Mouse (Mus musculus): Measurements from ENCODE around the gene 0610037L13Rik.

0610037L13Rik gene

GRCm38 (mm10) chr4:107889731-107890432, at the start of gene 0610037L13Rik:
Gene 0610037L13Rik (plus strand): TSS chr4:107889813.
- peak; percentile 95 for DNase-seq (ENCODE audit: low read depth, low spot score)

- DNase-seq (ENCODE audit: low read depth, low spot score): no peak
These were observed 45.9 kb upstream of the 0610037L13Rik start for GRCm38 (mm10) chr4:107843687-107844086.

GRCm38 (mm10) chr4:107844971-107845370, 44.6 kb upstream of the 0610037L13Rik start:
- peak; percentile 66 for DNase-seq (ENCODE audit: low read depth, low spot score)

DNA sequence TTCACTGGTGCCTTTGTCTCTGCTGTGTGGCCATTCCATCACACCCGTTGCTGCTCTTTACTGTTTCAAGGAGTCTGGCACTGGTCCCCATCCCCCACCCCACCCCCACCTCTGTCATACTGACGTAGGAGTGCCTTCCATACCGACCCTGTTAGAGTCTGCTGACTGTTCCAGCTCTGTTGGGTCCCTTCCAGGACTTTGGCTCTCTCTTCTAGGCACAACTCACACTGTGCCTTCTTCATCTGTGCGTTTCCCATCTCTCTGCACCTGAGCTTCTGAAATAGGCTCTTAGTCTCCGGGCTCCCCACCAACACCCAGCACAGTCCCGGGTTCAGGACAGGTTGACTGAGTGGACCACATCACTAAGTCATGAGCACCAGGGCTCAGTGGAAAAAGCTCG, 42.8 kb upstream of the 0610037L13Rik start:
- DNase-seq (ENCODE audit: low read depth, low spot score): no peak

DNA sequence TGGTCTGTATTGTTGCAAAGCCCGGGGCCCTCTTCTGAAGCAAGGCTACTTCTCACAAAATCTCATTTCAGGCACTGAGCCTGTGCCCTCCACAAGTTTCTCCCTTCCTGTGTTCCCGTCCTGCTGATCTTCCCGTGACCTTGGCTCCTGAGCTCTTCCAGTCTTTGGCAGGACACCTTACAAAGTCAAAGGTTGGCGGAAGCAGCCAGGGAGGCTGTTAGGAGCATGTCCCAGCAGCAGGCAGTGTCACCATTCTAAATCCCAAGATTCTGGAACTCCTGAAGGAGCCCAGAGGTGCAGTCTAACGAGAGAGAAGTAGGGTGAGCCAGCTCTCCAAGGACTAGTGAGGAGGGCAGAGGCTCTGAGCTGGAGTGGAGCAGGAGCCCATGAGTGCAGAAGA, 41.1 kb upstream of the 0610037L13Rik start:
- no peak for DNase-seq (ENCODE audit: low read depth, low spot score)

GRCm38 (mm10) chr4:107849621-107850020, 40.0 kb upstream of the 0610037L13Rik start:
- DNase-seq (ENCODE audit: low read depth, low spot score): no peak

- no peak for DNase-seq (ENCODE audit: low read depth, low spot score)
These were observed 39.5 kb upstream of the 0610037L13Rik start for GRCm38 (mm10) chr4:107850091-107850490.

- DNase-seq (ENCODE audit: low read depth, low spot score): no peak
These were observed 36.3 kb upstream of the 0610037L13Rik start for GRCm38 (mm10) chr4:107853333-107853732.

DNA sequence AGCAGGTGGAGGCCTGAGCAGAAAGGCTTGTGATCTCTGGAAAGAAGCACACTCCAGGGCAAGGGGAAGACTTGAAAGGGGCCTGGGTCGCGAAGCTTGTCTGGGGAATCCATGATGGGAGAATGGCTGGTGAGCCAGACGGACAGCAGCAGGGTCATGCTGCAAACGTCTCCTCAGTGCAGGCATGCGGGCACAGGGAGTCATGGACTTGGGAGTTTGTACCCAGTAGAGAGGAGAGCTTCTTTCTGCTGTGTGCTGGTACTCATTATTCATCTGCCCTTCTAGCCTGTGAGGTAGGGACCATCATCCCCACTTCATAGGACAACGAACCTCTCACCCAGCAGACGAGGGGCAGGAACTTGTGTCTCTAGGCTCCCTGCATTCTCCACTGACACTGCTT, 35.8 kb upstream of the 0610037L13Rik start:
- DNase-seq (ENCODE audit: low read depth, low spot score): no peak

DNA sequence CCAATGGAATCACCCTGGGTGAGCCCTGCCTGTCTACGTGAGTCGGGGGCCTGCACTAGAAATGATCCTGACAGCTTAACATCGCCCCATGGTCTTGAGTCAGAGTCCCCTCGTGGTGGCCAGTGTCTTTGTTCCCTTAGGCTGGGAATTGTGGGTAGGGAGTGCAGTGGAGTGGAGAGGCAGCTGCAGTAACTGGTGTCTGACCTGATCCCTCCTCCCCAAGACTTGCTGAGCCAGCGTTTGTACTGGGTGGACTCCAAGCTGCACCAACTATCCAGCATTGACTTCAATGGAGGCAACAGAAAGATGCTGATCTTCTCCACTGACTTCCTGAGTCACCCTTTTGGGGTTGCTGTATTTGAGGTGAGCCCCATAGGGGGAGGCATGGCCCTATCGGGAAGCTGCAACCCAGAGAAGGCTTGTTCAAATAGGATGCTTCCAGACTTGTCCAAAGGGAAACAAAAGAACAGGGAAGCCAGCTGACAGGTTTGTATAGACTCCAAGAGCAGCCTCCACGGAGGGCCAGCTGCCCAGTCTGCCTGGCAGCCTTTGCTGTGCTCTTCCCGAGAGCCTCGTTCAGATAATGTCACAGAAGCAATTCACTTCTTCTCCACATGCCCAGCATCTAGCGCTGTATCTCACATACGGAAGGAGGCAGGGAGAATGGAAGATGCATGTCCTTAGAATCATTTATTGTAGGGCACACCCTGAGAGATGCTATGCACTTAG, 32.5 kb upstream of the 0610037L13Rik start:
- DNase-seq (ENCODE audit: low read depth, low spot score): no peak

- DNase-seq (ENCODE audit: low read depth, low spot score): no peak
These were observed 30.6 kb upstream of the 0610037L13Rik start for GRCm38 (mm10) chr4:107858995-107859394.

- no peak for DNase-seq (ENCODE audit: low read depth, low spot score)
These were observed 24.7 kb upstream of the 0610037L13Rik start for GRCm38 (mm10) chr4:107864866-107865265.

GRCm38 (mm10) chr4:107879254-107880050, 10.2 kb upstream of the 0610037L13Rik start, which contains the start of gene Magoh:
Gene Magoh (plus strand): TSS chr4:107879755.
- DNase-seq (ENCODE audit: low read depth, low spot score): peak; percentile 96

DNA sequence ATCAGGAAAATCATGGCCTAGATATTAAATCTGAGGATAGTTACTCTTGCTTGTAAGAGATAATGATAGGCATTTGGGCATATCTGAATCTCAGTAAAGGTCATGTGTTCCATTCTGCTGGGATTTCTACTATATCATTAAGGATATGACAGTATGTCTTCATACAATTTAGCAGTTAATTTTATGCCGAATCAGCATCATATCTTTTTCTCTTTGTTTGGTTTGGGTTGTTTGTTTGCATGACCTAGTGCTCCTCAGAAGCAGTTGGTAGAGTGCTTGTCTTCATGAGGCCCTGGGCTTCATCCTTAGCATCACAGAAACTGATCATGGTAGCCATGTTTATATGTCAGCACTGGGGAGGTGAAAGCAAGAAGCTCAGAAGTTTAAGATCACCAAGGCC, 8.0 kb upstream of the 0610037L13Rik start:
- no peak for DNase-seq (ENCODE audit: low read depth, low spot score)

DNA sequence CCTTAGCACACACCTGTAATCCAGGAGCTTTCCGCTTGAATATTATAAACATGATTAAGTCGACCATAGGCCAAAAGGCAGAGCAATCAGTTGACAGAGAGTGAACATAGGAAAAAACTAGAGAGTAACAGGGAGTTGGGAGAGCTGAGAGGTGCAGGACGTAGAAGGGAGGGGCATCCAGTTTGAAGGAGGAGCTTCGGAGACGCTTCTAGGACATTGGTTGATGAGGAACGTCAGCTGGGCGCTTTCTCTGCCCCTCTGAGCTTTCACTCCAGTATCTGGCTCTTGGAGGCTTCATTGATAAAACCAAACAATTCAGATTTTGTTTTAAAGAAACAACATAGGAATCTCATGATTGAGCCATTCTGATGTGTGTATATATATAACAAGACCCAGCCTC, 3.2 kb upstream of the 0610037L13Rik start:
- no peak for DNase-seq (ENCODE audit: low read depth, low spot score)

GRCm38 (mm10) chr4:107889385-107889730, 255 bp upstream of the 0610037L13Rik start:
- DNase-seq (ENCODE audit: low read depth, low spot score): no peak

DNA sequence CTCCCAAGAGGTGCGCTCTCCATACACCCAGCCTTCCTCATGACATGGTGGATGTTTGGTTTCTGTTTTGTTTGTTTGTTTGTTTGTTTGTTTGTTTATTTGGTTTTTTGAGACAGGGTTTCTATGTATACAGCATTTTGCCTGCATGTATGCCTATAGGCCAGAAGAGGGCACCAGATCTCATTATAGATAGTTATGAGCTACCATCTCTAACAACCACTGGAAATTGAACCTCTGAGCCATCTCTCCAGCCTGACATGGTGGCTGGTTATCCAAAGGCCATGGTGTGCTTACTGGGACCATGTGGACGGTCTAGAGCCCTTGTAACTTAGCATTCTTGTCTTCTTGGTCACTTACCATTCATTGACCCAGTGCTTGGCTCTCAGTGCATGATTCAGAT, 3.0 kb downstream of the 0610037L13Rik start:
- DNase-seq (ENCODE audit: low read depth, low spot score): no peak

- DNase-seq (ENCODE audit: low read depth, low spot score): no peak
These were observed 9.8 kb downstream of the 0610037L13Rik start for GRCm38 (mm10) chr4:107899211-107899927.

DNA sequence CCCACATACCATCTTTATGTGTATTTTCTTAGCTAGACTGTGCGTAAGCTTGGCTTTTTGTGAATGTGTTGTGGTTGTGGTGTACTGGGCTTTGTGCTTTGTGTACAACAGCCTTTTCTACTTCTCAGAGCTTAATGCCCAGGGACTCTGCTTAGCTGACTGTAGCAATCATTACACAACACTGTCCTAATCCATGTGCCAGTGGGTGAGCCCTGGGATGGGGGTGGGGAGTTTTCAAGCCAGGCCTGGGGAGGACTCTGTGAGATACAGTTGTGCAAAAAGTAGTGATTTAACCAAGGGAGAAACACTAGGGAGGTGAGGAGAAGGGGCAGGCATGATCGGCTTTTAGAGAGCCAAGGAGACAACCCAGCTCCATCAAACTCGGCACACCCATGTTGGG, 10.6 kb downstream of the 0610037L13Rik start:
- DNase-seq (ENCODE audit: low read depth, low spot score): no peak

GRCm38 (mm10) chr4:107904252-107904651, 14.6 kb downstream of the 0610037L13Rik start:
- no peak for DNase-seq (ENCODE audit: low read depth, low spot score)

- no peak for DNase-seq (ENCODE audit: low read depth, low spot score)
These were observed 16.9 kb downstream of the 0610037L13Rik start for GRCm38 (mm10) chr4:107906561-107906960.

- DNase-seq (ENCODE audit: low read depth, low spot score): no peak
These were observed 20.4 kb downstream of the 0610037L13Rik start for GRCm38 (mm10) chr4:107910020-107910419.
